Mouse (Mus musculus) olfactory bulb, adult 2 months (tissue): ENCODE data around the gene Rps24.

ENCODE experiments used
- CTCF ChIP-seq: fragments of 200-500 bp; IDR thresholded peaks from 2 replicates; pipeline ENCODE4 v1.5.1; 2012; ENCODE audit warnings: low read depth, mild to moderate bottlenecking, low read length, moderate library complexity; ENCODE audit not compliant: insufficient read depth
- POLR2A ChIP-seq: fragments of 200-500 bp; IDR thresholded peaks from 2 replicates; pipeline ENCODE4 v1.6.1; 2012; ENCODE audit warnings: mild to moderate bottlenecking, low read depth, low read length, moderate library complexity; ENCODE audit not compliant: insufficient read depth

DNA sequence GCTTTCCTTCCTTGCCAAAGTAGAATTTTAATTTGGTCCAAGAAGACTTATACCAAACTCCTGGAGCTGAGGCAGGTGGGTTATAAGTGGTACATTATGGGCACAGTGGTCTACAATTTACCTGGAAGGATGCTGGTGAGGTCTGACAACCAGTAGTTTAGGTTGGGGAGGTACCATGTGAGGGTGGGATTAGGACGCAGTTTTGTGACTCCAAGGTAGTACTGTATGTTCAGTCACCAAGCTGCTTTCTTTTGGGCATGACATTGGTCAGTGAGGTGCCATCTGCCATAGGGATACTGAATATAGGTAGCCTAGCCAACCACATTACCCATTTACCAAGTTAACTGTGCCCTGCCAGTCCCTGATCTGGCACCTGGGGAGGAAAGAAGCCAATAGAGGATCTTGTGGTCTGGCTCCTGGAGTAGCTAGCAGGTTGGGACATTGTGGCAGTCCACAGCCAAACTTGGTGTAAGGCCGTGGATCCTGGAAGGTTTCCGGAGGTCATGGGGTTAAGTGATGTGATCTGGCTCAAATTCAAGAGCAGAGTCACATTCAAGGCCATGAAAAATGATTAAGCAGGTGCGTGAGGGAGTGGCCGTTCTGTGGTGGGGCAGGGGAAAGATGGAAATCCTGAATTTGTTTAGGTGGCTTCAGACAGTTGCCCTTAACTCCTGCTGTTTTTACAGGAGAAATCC lies 11.8 kb downstream of the Rps24 start:
- TF ChIP-seq POLR2A (no peak), CTCF (no peak)
